Mouse (Mus musculus) MEL (cell line): ENCODE measurements at regions not wholly inside any gene's neighbourhood (a gene's known extent, or its start where the extent isn't known, plus 50 kb on each side); places are given as distances from the start of the nearest gene placed in this dataset.

Experiments used
- DNase-seq: peaks from one replicate; pipeline ENCODE4 v3.0.0; 2011; ENCODE audit warnings: low read depth, low spot score
- H3K27ac ChIP-seq: 2 replicates; pipeline ENCODE4 v1.5.1; 2012; ENCODE audit warnings: low read depth, mild to moderate bottlenecking, control low read depth, low read length, moderate library complexity; ENCODE audit not compliant: control insufficient read depth
- H3K27me3 ChIP-seq, 2 experiments: fragments of 150-350 bp in 1 of 2; sonication (generic) in 1 of 2; 2 replicates each; pipeline ENCODE4 v1.6.1; 2012; ENCODE audit warnings: low read length in 2 of 2, mild to moderate bottlenecking in 2 of 2, improper control_type of control experiment in 1 of 2, moderate library complexity in 1 of 2; ENCODE audit not compliant: insufficient read depth in 2 of 2, control insufficient read depth in 1 of 2
- H3K36me3 ChIP-seq, 2 experiments: 2 replicates each; pipeline ENCODE4 v1.6.1; 2012 to 2014; ENCODE audit warnings: low read length in 2 of 2, improper control_type of control experiment in 1 of 2, inconsistent platforms in 1 of 2, mild to moderate bottlenecking in 1 of 2; ENCODE audit not compliant: insufficient read depth in 2 of 2, control insufficient read depth in 1 of 2
- H3K4me1 ChIP-seq, 2 experiments: fragments of 150-350 bp in 1 of 2; sonication (generic) in 1 of 2; 2 replicates each; pipeline ENCODE4 v1.6.1; 2012; ENCODE audit warnings: low read length in 2 of 2, improper control_type of control experiment in 1 of 2, mild to moderate bottlenecking in 1 of 2; ENCODE audit not compliant: insufficient read depth in 2 of 2, control insufficient read depth in 1 of 2
- H3K4me3 ChIP-seq, 2 experiments: fragments of 150-350 bp in 1 of 2; sonication (generic) in 1 of 2; 2 replicates each; pipeline ENCODE4 v1.5.1; 2012; ENCODE audit warnings: low read depth in 2 of 2, low read length in 2 of 2, mild to moderate bottlenecking in 2 of 2, moderate library complexity in 2 of 2, control low read depth in 1 of 2, improper control_type of control experiment in 1 of 2; ENCODE audit not compliant: control insufficient read depth in 1 of 2, insufficient read depth in 1 of 2
- H3K79me2 ChIP-seq: 2 replicates; pipeline ENCODE4 v1.6.1; 2012; ENCODE audit warnings: mild to moderate bottlenecking, low read length, moderate library complexity; ENCODE audit not compliant: control insufficient read depth, poor library complexity, insufficient read depth
- H3K9ac ChIP-seq: 2 replicates; pipeline ENCODE4 v1.6.1; 2012; ENCODE audit warnings: low read depth, mild to moderate bottlenecking, control low read depth, low read length, moderate library complexity; ENCODE audit not compliant: control insufficient read depth, poor library complexity, severe bottlenecking
- H3K9me3 ChIP-seq: fragments of 150-350 bp; sonication (generic); replicated peaks from 2 replicates; pipeline ENCODE4 v1.6.1; 2012; ENCODE audit warnings: mild to moderate bottlenecking, low read length, improper control_type of control experiment, moderate library complexity; ENCODE audit not compliant: insufficient read depth
- CHD1 ChIP-seq: IDR thresholded peaks from 2 replicates; pipeline ENCODE4 v1.6.1; 2012; ENCODE audit warnings: low read depth, mild to moderate bottlenecking, inconsistent platforms, low read length, improper control_type of control experiment
- CHD2 ChIP-seq: IDR thresholded peaks from 2 replicates; pipeline ENCODE4 v1.6.1; 2011; ENCODE audit warnings: low read length, improper control_type of control experiment
- E2F4 ChIP-seq: IDR thresholded peaks from 2 replicates; pipeline ENCODE4 v1.6.1; 2011; ENCODE audit warnings: low read depth, low read length, improper control_type of control experiment, borderline replicate concordance
- ELF1 ChIP-seq: IDR thresholded peaks from 2 replicates; pipeline ENCODE4 v1.6.1; 2014; ENCODE audit warnings: low read depth, mild to moderate bottlenecking, inconsistent platforms, low read length, improper control_type of control experiment, moderate library complexity
- GATA1 ChIP-seq: IDR thresholded peaks from 2 replicates; pipeline ENCODE4 v1.6.1; 2011; ENCODE audit warnings: low read depth, low read length, improper control_type of control experiment
- MAFK ChIP-seq: IDR thresholded peaks from 2 replicates; pipeline ENCODE4 v1.6.1; 2011; ENCODE audit warnings: low read depth, mild to moderate bottlenecking, low read length, improper control_type of control experiment, borderline replicate concordance
- MXI1 ChIP-seq: IDR thresholded peaks from 2 replicates; pipeline ENCODE4 v1.6.1; 2011; ENCODE audit warnings: mild to moderate bottlenecking, low read depth, low read length, improper control_type of control experiment
- POLR2A ChIP-seq, 2 experiments: IDR thresholded peaks; 2 replicates each; pipeline ENCODE4 v1.6.1; 2011 to 2012; ENCODE audit warnings: low read length in 2 of 2, mild to moderate bottlenecking in 2 of 2, control low read depth in 1 of 2, improper control_type of control experiment in 1 of 2, low read depth in 1 of 2, moderate library complexity in 1 of 2; ENCODE audit not compliant: control insufficient read depth in 1 of 2, insufficient read depth in 1 of 2, poor library complexity in 1 of 2
- POLR2AphosphoS2 ChIP-seq: IDR thresholded peaks from 2 replicates; pipeline ENCODE4 v1.6.1; 2011; ENCODE audit warnings: low read length, improper control_type of control experiment
- TBP ChIP-seq: IDR thresholded peaks from 2 replicates; pipeline ENCODE4 v1.8.0; 2011; ENCODE audit warnings: low read depth, low read length, improper control_type of control experiment
- TCF12 ChIP-seq: IDR thresholded peaks from 2 replicates; pipeline ENCODE4 v1.6.1; 2014; ENCODE audit warnings: low read depth, mild to moderate bottlenecking, inconsistent platforms, low read length, improper control_type of control experiment, moderate library complexity

- Histone ChIP-seq H3K27me3 (no peaks in the 10 kb centered on the region), H3K4me1 (no peaks in the 10 kb centered on the region)
These were observed 161.7 kb upstream of the Mphosph6 start for GRCm38 (mm10) chr8:117963426-117963825.

GRCm38 (mm10) chr8:117962666-117963065, 160.9 kb upstream of the Mphosph6 start:
- Histone ChIP-seq H3K79me2 (no peaks in the 10 kb centered on the region), H3K27me3 (no peaks in the 10 kb centered on the region), H3K36me3 (no peaks in the 10 kb centered on the region), H3K4me3 (no peak overlapping the region), H3K9ac (no peak overlapping the region), H3K27ac (no peak overlapping the region), H3K4me1 (no peaks in the 10 kb centered on the region), H3K9me3 (no peaks in the 10 kb centered on the region)
- TF ChIP-seq CHD1, result no peak
- TF ChIP-seq POLR2A (IDR thresholded peaks at IDR 0.05; ENCODE audit: control insufficient read depth in 1 of 2, insufficient read depth in 1 of 2, low read depth in 1 of 2, low read length in 2 of 2, poor library complexity in 1 of 2), result no peak
- no peak for TF ChIP-seq E2F4
- TF ChIP-seq POLR2AphosphoS2, result no peak
- TF ChIP-seq GATA1, result no peak
- no peak for TF ChIP-seq ELF1
- no peak for TF ChIP-seq MAFK
- no peak for TF ChIP-seq CHD2
- no peak for DNase-seq

More at GRCm38 (mm10) chr8:117963426-117963825, 161.7 kb upstream of the Mphosph6 start:
- H3K36me3 ChIP-seq, result no peaks in the 10 kb centered on the region
- TF ChIP-seq GATA1, result no peak
- no peak for TF ChIP-seq TCF12
- TF ChIP-seq, all 39 proteins: peak for 0
- Histone ChIP-seq H3K4me3 (no peak overlapping the region), H3K9me3 (no peaks in the 10 kb centered on the region), H3K27ac (no peak overlapping the region), H3K79me2 (no peaks in the 10 kb centered on the region), H3K9ac (no peak overlapping the region)
- DNase-seq, result no peak

GRCm38 (mm10) chr8:117959501-117959900, 157.8 kb upstream of the Mphosph6 start:
- TF ChIP-seq TBP, result no peak
- TF ChIP-seq E2F4, result no peak
- TF ChIP-seq MXI1, result no peak
- no peak overlapping the region for H3K9ac ChIP-seq

More at GRCm38 (mm10) chr8:117959501-117959900, 157.8 kb upstream of the Mphosph6 start:
- Histone ChIP-seq H3K9me3 (no peaks in the 10 kb centered on the region), H3K79me2 (no peaks in the 10 kb centered on the region), H3K4me1 (no peaks in the 10 kb centered on the region), H3K4me3 (no peak overlapping the region), H3K36me3 (no peaks in the 10 kb centered on the region), H3K27me3 (no peaks in the 10 kb centered on the region), H3K27ac (no peak overlapping the region)
- no peak for DNase-seq
